Mouse (Mus musculus) E14TG2a.4 (cell line): Measurements from ENCODE around the gene Cenph.
"Not testable (repeated sequence)": the region's sequence is repeated elsewhere in the genome, so short reads cannot be mapped to it uniquely, and the experiment has no call there.

Experiments
- CTCF ChIP-seq: conservative IDR thresholded peaks from 2 replicates; pipeline ENCODE4 v1.5.1; 2014; ENCODE audit warnings: low read length
- NANOG ChIP-seq: IDR thresholded peaks from 2 replicates; pipeline ENCODE4 v1.6.1; 2014; ENCODE audit warnings: borderline replicate concordance, low read length, mixed read lengths
- POU5F1 ChIP-seq: IDR thresholded peaks from 2 replicates; pipeline ENCODE4 v1.6.1; 2014; ENCODE audit warnings: low read length, borderline replicate concordance

- not testable (repeated sequence) for TF ChIP-seq CTCF, POU5F1, NANOG
Measured at GRCm38 (mm10) chr13:100788057-100788456, 12.4 kb upstream of the Cenph start.
